Mouse (Mus musculus) olfactory bulb, adult 2 months (tissue): ENCODE data around the gene Gabra2.

Experiments used
- CTCF ChIP-seq: fragments of 200-500 bp; IDR thresholded peaks from 2 replicates; pipeline ENCODE4 v1.5.1; 2012; ENCODE audit warnings: low read depth, mild to moderate bottlenecking, low read length, moderate library complexity; ENCODE audit not compliant: insufficient read depth
- POLR2A ChIP-seq: fragments of 200-500 bp; IDR thresholded peaks from 2 replicates; pipeline ENCODE4 v1.6.1; 2012; ENCODE audit warnings: mild to moderate bottlenecking, low read depth, low read length, moderate library complexity; ENCODE audit not compliant: insufficient read depth

- TF ChIP-seq CTCF: no peak
- TF ChIP-seq POLR2A: no peak
Observed at GRCm38 (mm10) chr5:71093807-71094206, 1.8 kb downstream of the Gabra2 start.
